Mouse (Mus musculus) heart, postnatal 25 days (tissue): ENCODE measurements around the gene Klhl36. TPM values are rescaled to one million over a fixed set of nuclear protein-coding genes. Genes with fewer than 3 reads are reported as not detected.

Experiments used
- DNase-seq: peaks from one replicate; pipeline ENCODE4 v3.0.0; 2022; ENCODE audit warnings: low spot score
- intact Hi-C: fragments of 180-260 bp; cut with DNase I; formaldehyde crosslinking; loops from one replicate; pipeline ENCODE4 v1.15.1; 2025
- total RNA-seq, 2 experiments: library from RNA; stranded (reverse); gene quantifications; 2 replicates each; pipeline ENCODE4 v1.2.3; 2021

Gene Klhl36
- 1 to 10 TPM; 2.3 to 3.3 TPM for total RNA-seq

DNA sequence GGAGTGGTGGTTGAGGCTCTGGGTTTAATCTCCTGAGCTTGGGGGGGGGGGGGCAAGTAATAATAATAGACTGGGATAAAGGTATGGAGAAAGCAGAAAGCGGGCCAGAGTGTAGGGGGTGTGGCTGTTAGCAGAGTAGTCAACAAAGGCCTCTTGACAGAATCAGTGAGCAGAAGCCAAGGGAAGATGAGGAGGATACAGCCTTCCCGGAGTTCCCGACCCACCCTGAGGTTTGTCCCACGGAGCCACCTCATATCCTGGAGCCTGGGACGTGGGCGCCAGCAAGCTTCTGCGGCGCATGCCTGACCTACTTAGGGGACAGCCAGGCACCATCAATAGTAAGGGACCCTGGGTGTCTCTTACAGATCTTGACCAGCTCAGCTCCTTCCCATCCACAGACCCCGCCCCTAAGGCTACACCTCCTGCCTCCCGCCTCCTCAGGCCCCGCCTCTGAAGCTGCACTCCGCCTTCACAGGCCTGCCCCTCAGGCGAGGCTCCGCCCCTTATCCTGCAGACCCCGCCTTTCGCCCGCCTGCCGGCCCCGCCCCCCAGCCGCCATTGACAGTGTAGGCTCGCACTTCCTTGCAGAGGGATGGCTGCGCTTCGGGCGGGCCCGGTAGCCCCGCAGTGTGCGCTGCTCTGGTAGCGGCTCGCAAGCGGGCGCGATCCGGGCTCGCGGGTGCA is at the start of gene Klhl36:
Gene Klhl36 (plus strand): TSS at position 561 of the 684 bp plus-strand sequence.
- intact Hi-C loops, result loop anchor here (5.0 kb wide), 1 partner anchor 50 kb away; the partner anchor contains the start of genes Gm20388 and Usp10
- DNase-seq, result peak; percentile 93

DNA sequence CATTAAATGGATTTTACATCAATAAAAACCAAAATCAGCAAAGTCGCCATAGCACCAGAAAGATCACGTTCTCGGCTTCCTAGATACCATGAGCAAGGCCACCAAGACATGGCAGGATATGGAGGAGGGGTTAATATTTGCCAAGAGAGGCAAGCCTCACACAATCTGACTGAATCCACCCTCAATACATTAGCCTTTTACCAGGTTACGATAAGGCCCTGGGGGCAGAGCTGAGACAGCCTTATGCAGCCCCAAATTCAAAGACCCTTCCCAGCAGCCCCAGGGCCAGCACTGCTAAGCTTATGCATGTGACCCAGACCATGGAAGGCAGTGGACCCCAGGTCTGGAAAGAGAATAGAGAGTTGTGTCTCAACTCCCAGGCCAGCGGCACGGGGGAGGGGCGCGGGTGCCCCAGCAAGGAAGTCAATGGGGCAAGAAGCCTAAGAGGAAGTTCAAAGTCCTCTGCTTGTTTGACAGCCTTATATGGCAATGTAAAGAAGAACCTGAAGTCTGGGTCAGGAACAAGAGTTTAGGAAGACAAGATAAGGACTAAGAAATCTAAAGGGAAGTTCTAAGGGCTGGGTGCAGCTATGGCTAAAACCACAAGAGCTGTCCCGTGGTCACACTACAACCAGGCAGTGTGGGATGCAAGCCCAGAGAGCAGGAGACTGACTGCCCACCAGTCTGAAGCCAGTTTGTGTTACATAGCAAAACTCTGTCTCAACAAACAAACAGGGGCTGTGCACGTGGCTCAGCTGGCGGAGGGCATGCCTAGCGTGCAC is 49.2 kb upstream of the Klhl36 start:
- DNase-seq, result no peak
- intact Hi-C loops, result no loop called here

GRCm38 (mm10) chr8:119816219-119816618 is 45.8 kb upstream of the Klhl36 start:
- DNase-seq, result no peak

GRCm38 (mm10) chr8:119817446-119817845 is 44.6 kb upstream of the Klhl36 start:
- no peak for DNase-seq
- intact Hi-C loops, result no loop called here

More at GRCm38 (mm10) chr8:119816219-119816618, 45.8 kb upstream of the Klhl36 start:
- intact Hi-C loops, result no loop called here

DNA sequence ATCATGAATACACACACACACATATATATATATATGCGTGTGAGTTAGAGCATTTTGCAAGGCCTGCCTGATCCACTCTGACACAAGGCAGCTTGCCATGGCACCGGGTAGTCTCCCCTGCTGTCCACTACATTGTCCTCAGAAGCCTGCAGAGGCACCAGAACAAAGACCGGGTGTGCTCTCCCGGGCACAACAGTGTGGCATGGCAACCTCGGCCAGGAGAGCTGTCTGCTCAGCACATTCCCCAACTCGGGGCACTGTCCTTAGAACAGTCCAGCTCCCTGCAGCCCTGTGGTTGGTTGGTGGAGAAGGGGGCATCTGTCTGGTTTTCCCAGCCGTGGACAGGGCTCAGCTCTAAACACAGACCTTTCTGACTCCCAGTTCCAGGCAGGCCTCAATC is 42.8 kb upstream of the Klhl36 start:
- no peak for DNase-seq
- intact Hi-C loops, result no loop called here

DNA sequence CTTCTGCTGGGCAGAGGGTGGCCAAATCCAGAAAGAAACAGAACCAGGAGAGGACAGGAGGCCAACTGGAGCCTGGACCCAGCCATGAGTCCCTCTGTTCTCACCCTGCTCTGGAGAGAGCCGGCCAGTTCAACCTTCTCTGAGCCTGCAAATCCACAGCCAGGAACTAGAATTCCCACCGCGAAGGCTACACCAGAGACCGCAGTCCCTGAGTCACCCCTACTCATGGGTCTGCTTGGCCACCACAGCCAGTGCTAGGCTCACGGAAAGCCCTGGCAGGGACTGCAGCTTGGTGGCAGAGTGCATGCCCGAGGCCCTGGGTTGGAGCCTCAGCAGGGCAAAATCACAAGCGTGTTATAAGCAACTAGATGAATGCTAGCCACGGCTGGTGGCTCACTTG is 42.1 kb upstream of the Klhl36 start:
- intact Hi-C loops, result no loop called here

GRCm38 (mm10) chr8:119821691-119822090 is 40.4 kb upstream of the Klhl36 start:
- intact Hi-C loops, result no loop called here
- DNase-seq, result no peak

More for the DNA sequence above, 42.1 kb upstream of the Klhl36 start:
- DNase-seq, result no peak

GRCm38 (mm10) chr8:119823278-119823677 is 38.8 kb upstream of the Klhl36 start:
- no peak for DNase-seq
- intact Hi-C loops, result no loop called here

- intact Hi-C loops, result no loop called here
- DNase-seq, result peak; percentile 52
These were observed 38.0 kb upstream of the Klhl36 start for GRCm38 (mm10) chr8:119824100-119824499.

GRCm38 (mm10) chr8:119824809-119825273 is 37.2 kb upstream of the Klhl36 start:
- no peak for DNase-seq
- intact Hi-C loops, result no loop called here

DNA sequence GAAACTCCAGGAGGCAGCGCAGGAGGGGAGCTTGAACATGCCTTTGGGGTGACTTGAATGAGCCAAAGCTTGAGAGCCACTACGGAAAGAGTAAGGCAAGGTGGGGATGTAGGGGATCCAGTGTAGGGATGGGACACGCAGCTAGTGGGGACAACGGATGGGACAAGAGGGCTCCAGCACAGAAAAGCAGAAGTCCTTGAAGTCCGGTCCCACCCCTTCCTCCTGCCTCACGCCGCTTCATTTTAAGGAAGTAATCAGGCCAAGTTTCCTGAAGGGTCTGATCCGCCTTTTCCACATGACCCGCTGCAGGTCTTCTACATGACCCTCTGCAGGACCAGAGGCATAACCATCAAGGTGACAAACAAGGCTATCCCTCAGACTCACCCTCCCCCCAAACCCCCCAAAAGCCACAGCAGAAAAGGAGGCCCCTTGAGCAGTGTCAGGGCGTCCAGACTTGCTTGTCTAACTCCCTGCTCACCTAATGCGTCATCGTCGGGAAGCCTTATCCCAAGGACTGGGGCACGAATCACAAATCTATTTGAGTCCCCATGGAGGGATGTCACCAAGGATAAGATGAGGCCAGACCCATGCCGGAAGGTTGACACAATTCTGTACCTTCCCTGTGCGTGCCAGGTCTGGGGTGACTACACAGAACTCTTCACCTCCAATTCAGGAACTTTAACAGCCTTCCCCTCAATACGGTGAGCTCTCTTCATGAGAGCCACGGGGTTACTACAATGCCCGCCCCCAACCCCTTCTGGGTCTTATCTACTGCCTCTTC is 35.9 kb upstream of the Klhl36 start:
- intact Hi-C loops, result no loop called here
- DNase-seq, result no peak

GRCm38 (mm10) chr8:119826982-119827381 is 35.1 kb upstream of the Klhl36 start:
- intact Hi-C loops, result no loop called here
- no peak for DNase-seq

DNA sequence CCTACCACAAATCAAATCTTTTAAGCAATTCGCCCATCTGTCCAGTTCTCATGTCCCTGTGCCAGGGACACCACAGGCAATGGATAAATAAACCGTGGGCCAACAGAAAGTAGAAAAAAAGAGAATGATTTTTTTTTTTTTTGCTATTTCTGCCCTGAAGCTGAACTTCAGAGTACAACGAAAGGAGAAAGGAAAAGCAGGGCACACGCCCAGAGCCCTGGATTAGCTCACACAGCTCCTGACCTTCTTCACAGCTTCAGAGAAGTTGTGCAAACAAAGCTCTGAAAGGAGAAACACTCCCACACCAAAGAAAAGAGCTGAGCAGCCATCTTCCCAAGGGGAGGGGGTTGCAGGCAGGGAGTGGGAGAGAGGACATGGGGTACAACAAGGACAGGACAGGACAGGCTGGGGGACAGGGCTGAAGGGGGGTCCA is 34.3 kb upstream of the Klhl36 start:
- intact Hi-C loops, result no loop called here
- DNase-seq, result no peak

GRCm38 (mm10) chr8:119829015-119829414 is 33.1 kb upstream of the Klhl36 start:
- intact Hi-C loops, result no loop called here

DNA sequence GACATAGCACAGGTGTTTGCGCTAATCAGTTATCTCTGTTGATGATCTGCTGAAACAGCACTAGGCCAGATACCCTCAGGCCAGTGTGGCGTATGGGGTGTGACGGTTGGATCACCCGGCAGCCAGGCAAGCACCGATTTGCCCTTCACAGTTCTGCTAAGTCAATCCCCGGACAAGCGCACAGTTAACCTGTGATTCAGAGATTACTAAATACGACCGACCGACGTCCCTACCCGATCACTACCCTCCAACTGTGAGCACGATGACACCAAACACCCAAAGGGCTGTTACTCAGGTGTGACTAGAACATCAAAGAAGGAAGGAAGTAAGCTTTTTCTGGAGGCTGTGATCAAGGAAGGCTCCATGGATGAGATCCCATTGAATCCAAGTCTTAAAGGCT is 32.6 kb upstream of the Klhl36 start:
- intact Hi-C loops, result no loop called here
- no peak for DNase-seq

More at GRCm38 (mm10) chr8:119829015-119829414, 33.1 kb upstream of the Klhl36 start:
- no peak for DNase-seq

DNA sequence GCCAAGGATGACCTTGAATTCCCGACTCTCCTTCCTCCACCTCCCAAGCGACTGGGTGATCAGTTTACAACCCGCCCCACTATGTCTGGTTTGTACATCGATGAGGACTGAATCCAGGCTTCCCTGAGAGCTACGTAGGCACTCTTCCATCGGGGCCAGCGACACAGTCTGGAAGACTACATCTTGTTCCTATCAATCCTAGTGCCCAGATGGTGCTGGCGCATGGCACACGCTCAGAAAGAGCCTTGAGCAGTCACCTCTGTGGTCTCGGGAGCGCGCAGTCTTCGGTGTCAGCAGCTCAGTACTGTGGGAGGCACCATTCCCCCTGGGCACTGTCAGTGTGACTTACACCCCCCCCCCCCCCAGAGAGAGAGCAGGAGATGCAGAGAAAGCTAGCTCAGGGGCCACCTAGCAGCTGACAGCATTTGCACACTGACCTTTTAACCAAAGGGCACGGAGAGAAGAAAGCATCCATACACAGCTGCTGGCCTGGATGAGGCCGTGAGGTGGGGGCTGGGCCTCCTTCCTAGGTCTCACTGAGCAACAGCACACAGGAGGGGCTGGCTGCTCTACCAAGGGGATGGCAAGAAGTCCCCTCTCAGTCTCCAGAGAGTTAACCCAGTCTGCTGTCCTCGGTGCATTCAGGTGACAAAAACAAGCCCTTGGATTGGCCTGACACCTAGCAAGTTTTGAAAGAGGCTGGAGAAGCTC is 32.0 kb upstream of the Klhl36 start:
- no peak for DNase-seq
- intact Hi-C loops, result no loop called here

DNA sequence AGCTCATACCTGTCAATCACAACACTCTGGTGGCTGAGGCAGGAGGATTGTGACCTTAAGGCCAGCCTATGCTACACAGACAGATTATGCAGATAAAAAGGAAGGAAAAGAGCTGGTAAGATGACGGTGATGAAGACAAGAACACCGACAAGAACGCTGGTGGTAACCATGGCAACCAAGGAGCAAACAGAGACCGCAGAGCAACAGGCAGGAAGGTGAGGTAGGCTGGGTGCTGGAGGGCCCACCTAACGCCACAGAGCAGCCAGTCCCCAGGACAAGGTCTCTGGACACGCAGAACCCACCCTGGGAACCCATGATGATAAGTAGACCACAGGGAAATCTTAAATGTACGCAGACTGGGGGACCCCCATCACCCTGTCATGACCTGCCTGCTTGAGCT is 31.5 kb upstream of the Klhl36 start:
- intact Hi-C loops, result no loop called here
- no peak for DNase-seq

DNA sequence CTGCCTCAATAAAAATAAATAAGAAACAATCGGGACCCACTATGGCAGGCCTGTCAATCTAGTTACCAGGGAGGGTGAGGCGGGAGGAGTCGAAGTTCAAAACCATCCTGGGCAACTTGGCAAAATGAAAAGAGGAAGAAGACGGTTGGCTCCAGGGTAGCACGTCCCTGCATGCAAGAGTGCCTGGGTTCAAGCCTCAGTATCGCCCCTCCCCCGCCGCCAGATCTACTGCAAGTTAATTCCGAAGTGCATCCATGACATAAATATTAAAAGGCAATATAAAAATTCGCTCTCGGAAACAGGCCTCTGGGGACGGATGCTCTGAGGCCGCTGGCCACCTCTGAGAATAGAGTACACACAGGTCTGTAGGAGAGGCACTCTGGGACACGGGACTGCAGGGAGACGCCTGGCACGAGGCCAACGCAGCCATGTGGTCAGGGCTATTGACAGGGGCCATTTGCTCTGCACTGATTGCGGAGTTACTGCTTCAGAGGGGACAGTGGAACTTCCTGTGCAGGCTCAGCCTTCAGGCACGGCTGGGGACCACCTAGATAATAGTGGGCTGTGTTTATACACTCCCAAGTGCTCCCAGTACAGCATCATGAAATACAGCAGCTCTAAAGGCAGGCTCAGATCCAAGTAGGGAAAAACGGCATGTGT is 30.6 kb upstream of the Klhl36 start:
- no peak for DNase-seq
- intact Hi-C loops, result no loop called here

GRCm38 (mm10) chr8:119832101-119832617 is 29.9 kb upstream of the Klhl36 start:
- DNase-seq, result no peak
- intact Hi-C loops, result no loop called here
